Comparison of ENCODE assay signal across 24 mouse cellular contexts in the genomic region with DNA sequence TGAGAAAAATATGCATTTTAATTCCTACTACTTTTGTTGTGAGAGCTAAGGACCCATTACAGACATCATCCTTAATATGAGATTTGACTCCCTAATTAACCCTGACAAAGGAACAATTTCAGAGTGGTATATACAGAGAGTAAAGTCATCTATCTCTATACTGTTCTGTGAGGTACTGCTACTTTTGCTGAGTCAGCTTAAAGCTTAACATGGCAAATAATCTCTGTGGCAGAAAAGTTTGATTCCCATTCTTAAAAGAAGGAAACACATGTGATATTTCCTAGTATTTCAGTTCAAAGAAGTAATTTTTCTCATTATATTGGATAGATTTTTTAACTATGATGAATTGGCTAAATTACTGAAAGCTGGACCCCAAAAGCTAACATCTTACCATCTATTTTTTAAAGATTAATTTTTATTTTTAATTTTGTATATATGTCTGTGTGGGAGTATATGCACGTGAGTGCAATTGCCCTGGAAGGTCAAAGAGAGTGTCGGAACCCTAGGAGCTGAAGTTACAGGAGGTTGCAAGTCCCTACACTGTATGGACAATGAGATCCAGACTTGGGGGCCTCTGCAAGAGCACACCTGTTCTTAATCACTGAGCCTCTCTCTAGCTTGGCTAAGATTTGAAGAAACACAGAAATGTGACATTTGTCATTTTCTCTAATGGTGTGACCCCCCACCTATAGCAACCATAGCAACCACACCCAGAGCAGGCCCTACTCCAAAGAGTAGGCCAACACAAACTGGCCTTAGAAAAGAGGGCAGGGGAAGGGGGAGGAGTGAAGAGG.
"Had no signal": no experiment of that assay in that cellular context is flagged by ENCODE, and none has a peak within 500 bp of the region (broad histone marks: within the 10 kb centered on the region; RNA-seq: fewer than 3 reads in every experiment).

No protein-coding gene starts in this region.

- ATAC-seq: liver, postnatal 0 days; lung, postnatal 0 days; midbrain, embryonic 16.5 days had no signal

- DNase-seq: kidney, adult 8-10 months; kidney, postnatal 10 days; kidney, postnatal 36 days; layer of hippocampus, postnatal 36 days; liver, postnatal 0 days; lung, embryonic 14.5 days; right cerebral cortex, adult 18-20 months; right cerebral cortex, postnatal 14 days; right cerebral cortex, postnatal 4 days; thymus, adult 2 months; thymus, postnatal 14 days; thymus, postnatal 4 days had no signal

- H3K36me3 ChIP-seq: kidney, embryonic 15.5 days; limb, embryonic 15.5 days; midbrain, embryonic 12.5 days had no signal

- H3K4me2 ChIP-seq: kidney, embryonic 15.5 days; limb, embryonic 12.5 days; limb, embryonic 15.5 days; liver, embryonic 11.5 days; lung, embryonic 14.5 days; midbrain, embryonic 12.5 days had no signal

- H3K4me3 ChIP-seq: kidney, embryonic 15.5 days; left cerebral cortex, adult 2 months; limb, embryonic 12.5 days; limb, embryonic 15.5 days; megakaryocyte, embryonic 14.5 days; midbrain, embryonic 12.5 days; myocyte had no signal

- H3K27me3 ChIP-seq: kidney, embryonic 15.5 days; limb, embryonic 12.5 days; limb, embryonic 15.5 days; megakaryocyte, embryonic 14.5 days; midbrain, embryonic 12.5 days had no signal

- H3K27ac ChIP-seq: kidney, embryonic 15.5 days; left cerebral cortex, adult 2 months; limb, embryonic 12.5 days; limb, embryonic 15.5 days; liver, embryonic 14.5 days; midbrain, embryonic 12.5 days; stomach, postnatal 0 days had no signal

- H3K4me1 ChIP-seq: kidney, embryonic 15.5 days; limb, embryonic 15.5 days; megakaryocyte, embryonic 14.5 days; midbrain, embryonic 12.5 days had no signal

- H3K9me3 ChIP-seq: kidney, embryonic 15.5 days; limb, embryonic 12.5 days; limb, embryonic 15.5 days; megakaryocyte, embryonic 14.5 days; midbrain, embryonic 12.5 days had no signal

- H3K9ac ChIP-seq: kidney, embryonic 15.5 days; limb, embryonic 12.5 days; limb, embryonic 15.5 days; liver, embryonic 14.5 days; liver, postnatal 0 days; lung, embryonic 14.5 days; midbrain, embryonic 12.5 days had no signal
